Mouse (Mus musculus) kidney, postnatal 0 days (tissue): ENCODE results near the gene Prss42. TPM values are rescaled to one million over a fixed set of nuclear protein-coding genes. Genes with fewer than 3 reads are reported as not detected.

Experiments used
- ATAC-seq: fragments of 200-750 bp; cut with Nextera tagmentation; replicated peaks from 2 replicates; pipeline ENCODE4 v1.8.0; 2017; ENCODE audit warnings: low read depth, moderate number of reproducible peaks, moderate TSS enrichment, moderate library complexity; ENCODE audit not compliant: low FRiP score
- DNase-seq: peaks from one replicate; pipeline ENCODE4 v3.0.0-alpha.2; 2016; ENCODE audit warnings: low spot score
- H3K27ac ChIP-seq: fragments of 300-500 bp; sonication (generic); 2 replicates; pipeline ENCODE4 v1.5.1; 2014; ENCODE audit warnings: mild to moderate bottlenecking
- H3K27me3 ChIP-seq: fragments of 300-500 bp; sonication (generic); 2 replicates; pipeline ENCODE4 v1.6.1; 2014; ENCODE audit warnings: low read length, mixed read lengths; ENCODE audit not compliant: insufficient read depth
- H3K36me3 ChIP-seq: fragments of 300-500 bp; sonication (generic); 2 replicates; pipeline ENCODE4 v1.6.1; 2014; ENCODE audit warnings: low read length, mixed read lengths; ENCODE audit not compliant: insufficient read depth
- H3K4me1 ChIP-seq: fragments of 300-500 bp; sonication (generic); replicated peaks from 2 replicates; pipeline ENCODE4 v1.6.1; 2014; ENCODE audit warnings: antibody characterized with exemption, low read length, mixed read lengths; ENCODE audit not compliant: insufficient read depth
- H3K4me2 ChIP-seq: fragments of 300-500 bp; sonication (generic); 2 replicates; pipeline ENCODE4 v1.6.1; 2014; ENCODE audit warnings: mild to moderate bottlenecking, low read length, moderate library complexity, mixed read lengths
- H3K4me3 ChIP-seq: fragments of 300-500 bp; sonication (generic); replicated peaks from 2 replicates; pipeline ENCODE4 v1.5.1; 2014; ENCODE audit warnings: low read depth, low read length
- H3K9ac ChIP-seq: fragments of 300-500 bp; sonication (generic); 2 replicates; pipeline ENCODE4 v1.6.1; 2014; ENCODE audit warnings: low read depth, low read length
- H3K9me3 ChIP-seq: fragments of 300-500 bp; sonication (generic); replicated peaks from 2 replicates; pipeline ENCODE4 v1.6.1; 2016; ENCODE audit warnings: low read length, inconsistent platforms, mixed read lengths
- CTCF ChIP-seq: IDR thresholded peaks from 2 replicates; pipeline ENCODE4 v1.5.1; 2016; ENCODE audit warnings: antibody characterized with exemption, low read depth, mild to moderate bottlenecking, moderate library complexity
- WGBS: fragments of 180-500 bp; shearing (Covaris S2); extraction: QIAGEN DNeasy Blood & Tissue Kit; methylation state at CpG from one replicate; pipeline ENCODE4 v1.1.7; 2014; 5-methylcytosine and 5-hydroxymethylcytosine counted together
- polyA plus RNA-seq: library from polyadenylated mRNA; unstranded; fragments of >200 nt; fragmentation: Nextera tagmentation; extraction: Ambion mirVana; gene quantifications from 2 replicates; pipeline ENCODE4 v1.2.1, GENCODE M21; 2015

Gene Prss42
- polyA plus RNA-seq, 1 experiment from 2014 or later = not detected

- no peaks in the 10 kb centered on the region for H3K36me3 ChIP-seq
- peak overlapping the region; percentile 47; the same call in 1 of the 2 replicates for H3K27ac ChIP-seq
- H3K9ac ChIP-seq = no peak overlapping the region
- no peaks in the 10 kb centered on the region for H3K4me1 ChIP-seq
- H3K4me2 ChIP-seq = no peak overlapping the region
- 64% methylated on average over 15 of the region's 15 CpGs for WGBS
- no peak overlapping the region for H3K4me3 ChIP-seq
- DNase-seq (peak; percentile 47), ATAC-seq (no peak)
- TF ChIP-seq CTCF = no peak
- no peaks in the 10 kb centered on the region for H3K27me3 ChIP-seq
- H3K9me3 ChIP-seq = no peaks in the 10 kb centered on the region
Observed at GRCm38 (mm10) chr9:110774403-110775268, 23.3 kb upstream of the Prss42 start.

GRCm38 (mm10) chr9:110775269-110776022 is 22.5 kb upstream of the Prss42 start:
- no peak for TF ChIP-seq CTCF
- H3K27me3 ChIP-seq = no peaks in the 10 kb centered on the region
- DNase-seq (peak; percentile 37), ATAC-seq (no peak)
- H3K4me2 ChIP-seq = no peak overlapping the region
- no peak overlapping the region for H3K9ac ChIP-seq
- H3K9me3 ChIP-seq = no peaks in the 10 kb centered on the region
- H3K4me3 ChIP-seq = no peak overlapping the region
- H3K27ac ChIP-seq = peak overlapping the region; percentile 47
- no peaks in the 10 kb centered on the region for H3K4me1 ChIP-seq
- H3K36me3 ChIP-seq = no peaks in the 10 kb centered on the region
- 72% methylated on average over 10 of the region's 10 CpGs for WGBS

GRCm38 (mm10) chr9:110778100-110778499 is 19.9 kb upstream of the Prss42 start:
- Histone ChIP-seq H3K27me3 (no peaks in the 10 kb centered on the region), H3K9ac (no peak overlapping the region), H3K4me3 (no peak overlapping the region), H3K4me1 (0 out of 2 replicates have a peak, but pooled peaks cover 3% of the 10 kb centered on the region), H3K4me2 (no peak overlapping the region), H3K36me3 (no peaks in the 10 kb centered on the region), H3K27ac (no peak overlapping the region), H3K9me3 (no peaks in the 10 kb centered on the region)
- 69% methylated on average over 1 of the region's 1 CpGs for WGBS
- DNase-seq = no peak
- ATAC-seq = no peak
- TF ChIP-seq CTCF = no peak

- Histone ChIP-seq H3K4me2 (no peak overlapping the region), H3K27me3 (no peaks in the 10 kb centered on the region), H3K4me3 (no peak overlapping the region), H3K9me3 (no peaks in the 10 kb centered on the region), H3K36me3 (no peaks in the 10 kb centered on the region), H3K9ac (no peak overlapping the region), H3K27ac (no peak overlapping the region), H3K4me1 (0 out of 2 replicates have a peak, but pooled peaks cover 3% of the 10 kb centered on the region)
- ATAC-seq = no peak
- 82% methylated on average over 7 of the region's 7 CpGs for WGBS
- no peak for DNase-seq
- peak; percentile 28; the same call in 1 of the 2 replicates for TF ChIP-seq CTCF
Observed at GRCm38 (mm10) chr9:110778559-110778958, 19.4 kb upstream of the Prss42 start.

GRCm38 (mm10) chr9:110779242-110779913 is 18.6 kb upstream of the Prss42 start:
- WGBS = 61% methylated on average over 5 of the region's 5 CpGs
- H3K4me2 ChIP-seq = no peak overlapping the region
- H3K4me3 ChIP-seq = no peak overlapping the region
- peak; percentile 64 for TF ChIP-seq CTCF
- no peak overlapping the region for H3K27ac ChIP-seq
- no peaks in the 10 kb centered on the region for H3K27me3 ChIP-seq
- DNase-seq = peak; percentile 61
- no peak overlapping the region for H3K9ac ChIP-seq
- 0 out of 2 replicates have a peak, but pooled peaks cover 3% of the 10 kb centered on the region for H3K4me1 ChIP-seq
- no peaks in the 10 kb centered on the region for H3K36me3 ChIP-seq
- no peaks in the 10 kb centered on the region for H3K9me3 ChIP-seq
- no peak for ATAC-seq

GRCm38 (mm10) chr9:110781256-110781721 is 16.7 kb upstream of the Prss42 start:
- peak overlapping the region; percentile 87 for H3K4me2 ChIP-seq
- DNase-seq (peak; percentile 93), ATAC-seq (peak; percentile 90)
- no peaks in the 10 kb centered on the region for H3K27me3 ChIP-seq
- under 1% methylated on average over 40 of the region's 43 CpGs for WGBS
- H3K9ac ChIP-seq = peak overlapping the region; percentile 62
- peak; percentile 97 for TF ChIP-seq CTCF
- 0 out of 2 replicates have a peak, but pooled peaks cover 3% of the 10 kb centered on the region for H3K4me1 ChIP-seq
- peak overlapping the region; percentile 41 for H3K4me3 ChIP-seq
- H3K9me3 ChIP-seq = no peaks in the 10 kb centered on the region
- no peaks in the 10 kb centered on the region for H3K36me3 ChIP-seq
- peak overlapping the region; percentile 25; the same call in 1 of the 2 replicates for H3K27ac ChIP-seq
